Mouse (Mus musculus): Measurements from ENCODE around the gene Tagln3.

DNA sequence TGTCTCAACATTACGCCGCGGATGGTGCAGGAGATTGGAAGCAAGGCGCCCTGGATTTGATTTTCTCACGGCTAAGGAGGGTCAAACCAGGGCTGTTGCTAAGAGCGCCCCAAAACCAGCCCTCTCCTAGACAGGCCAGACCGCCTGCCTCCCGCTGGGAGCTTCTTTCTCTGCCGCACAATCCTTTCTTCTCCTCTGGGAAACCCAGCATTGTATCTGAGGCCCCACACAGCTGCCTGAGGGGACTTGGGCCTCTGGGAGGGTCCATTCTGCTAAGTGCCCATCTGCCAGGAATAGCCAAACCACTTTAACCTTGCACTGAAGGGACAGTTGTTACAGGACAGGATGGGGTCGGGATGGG lies 314 bp upstream of the Tagln3 start:
- no peak for TF ChIP-seq CTCF (IDR thresholded peaks at IDR 0.05; ENCODE audit: low read depth, low read length)
- no peak for TF ChIP-seq POLR2A (IDR thresholded peaks at IDR 0.05; ENCODE audit: extremely low read depth, insufficient read depth, low read length)
